Mouse (Mus musculus) gonadal fat pad, adult 2 months (tissue): Measurements from ENCODE around the gene Snx3. TPM values are rescaled to one million over a fixed set of nuclear protein-coding genes. Genes with fewer than 3 reads are reported as not detected.

Experiments used
- DNase-seq: peaks from one replicate; pipeline ENCODE4 v3.0.0-alpha.2; 2012; ENCODE audit warnings: low read depth
- polyA plus RNA-seq: library from polyadenylated mRNA; depleted of rRNA; stranded (reverse); fragments of >200 nt; gene quantifications from 2 replicates; pipeline ENCODE4 v1.2.3, GENCODE M21; 2012

The Snx3 gene
- polyA plus RNA-seq, 1 experiment: 257 TPM

DNA sequence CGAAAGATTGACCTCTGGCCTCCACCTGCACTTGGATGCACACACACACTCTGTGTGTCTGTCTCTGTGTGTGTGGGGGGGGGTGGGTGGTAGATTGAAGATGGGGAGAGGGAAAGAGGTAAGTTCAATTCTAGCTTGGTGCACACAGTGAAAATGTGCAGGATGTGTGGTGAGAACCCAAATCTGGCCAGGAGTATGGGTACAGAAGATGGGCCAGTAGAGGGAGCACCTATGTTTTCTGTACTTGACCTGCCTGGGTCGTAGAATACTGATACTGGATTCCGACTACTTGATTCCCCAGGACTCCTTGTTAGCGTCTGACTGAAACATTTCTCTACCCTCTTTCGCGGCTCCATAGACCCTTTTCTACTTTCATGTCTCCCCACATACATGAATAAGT is 8.3 kb downstream of the Snx3 start:
- no peak for DNase-seq

DNA sequence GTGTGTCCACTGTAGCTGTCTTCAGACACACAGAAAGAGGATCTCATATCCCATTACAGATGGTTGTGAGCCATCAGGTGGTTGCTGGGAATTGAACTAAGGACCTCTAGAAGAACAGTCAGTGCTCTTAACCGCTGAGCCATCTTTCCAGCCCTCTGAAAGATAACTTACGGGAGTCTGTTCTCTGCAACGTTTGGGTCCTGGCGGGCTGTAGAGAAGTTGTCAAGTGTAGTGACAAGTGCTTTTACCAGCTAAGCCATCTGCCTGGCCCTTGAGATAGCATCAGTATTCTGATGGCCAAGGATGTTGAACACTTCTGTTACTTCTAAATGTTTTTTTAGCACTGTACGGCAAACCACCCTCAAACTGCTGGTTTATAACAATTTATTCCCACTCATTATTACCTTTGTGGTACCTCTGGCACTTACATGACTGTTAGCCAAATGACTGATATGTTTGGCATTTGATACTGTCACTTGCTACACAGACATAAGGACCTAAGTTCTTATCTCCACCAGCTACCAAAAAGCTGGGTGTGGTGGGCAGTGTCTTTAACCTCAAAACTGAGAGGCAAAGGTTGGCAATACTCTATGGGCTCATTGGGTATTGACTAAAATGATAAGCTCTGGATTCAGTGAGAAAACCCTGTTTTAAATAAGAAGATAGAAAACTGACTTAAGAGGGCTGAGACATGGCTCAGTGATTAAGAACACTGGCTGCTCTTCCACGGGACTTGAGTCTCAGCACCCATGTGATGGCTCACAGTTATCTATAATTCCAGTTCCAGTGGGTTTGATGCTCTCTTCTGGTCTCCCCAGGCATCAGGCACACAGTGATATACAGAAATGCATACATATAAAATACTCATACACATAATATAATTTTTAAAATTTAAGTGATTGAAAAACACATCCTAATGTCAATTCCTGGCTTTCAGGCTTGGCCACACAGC is 9.6 kb downstream of the Snx3 start:
- DNase-seq: no peak

DNA sequence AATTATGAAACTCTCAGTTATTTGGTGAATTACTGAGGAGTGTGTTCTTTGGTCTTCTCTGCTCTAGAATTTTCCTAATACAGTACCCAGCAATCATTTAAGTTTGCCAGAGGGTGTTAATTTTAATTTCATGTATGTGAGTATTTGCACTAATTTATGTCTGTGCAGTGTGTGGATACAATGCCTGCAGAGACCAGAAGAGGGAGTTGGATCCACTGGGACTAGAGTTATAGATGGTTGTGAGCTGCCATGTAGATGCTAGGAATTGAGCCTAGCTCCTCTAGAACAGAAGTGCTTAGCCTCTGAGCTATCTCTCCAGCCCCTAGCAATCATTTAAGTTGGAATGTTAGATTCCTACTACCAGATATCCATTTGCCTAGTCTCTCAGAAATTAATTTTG is 12.3 kb downstream of the Snx3 start:
- no peak for DNase-seq

DNA sequence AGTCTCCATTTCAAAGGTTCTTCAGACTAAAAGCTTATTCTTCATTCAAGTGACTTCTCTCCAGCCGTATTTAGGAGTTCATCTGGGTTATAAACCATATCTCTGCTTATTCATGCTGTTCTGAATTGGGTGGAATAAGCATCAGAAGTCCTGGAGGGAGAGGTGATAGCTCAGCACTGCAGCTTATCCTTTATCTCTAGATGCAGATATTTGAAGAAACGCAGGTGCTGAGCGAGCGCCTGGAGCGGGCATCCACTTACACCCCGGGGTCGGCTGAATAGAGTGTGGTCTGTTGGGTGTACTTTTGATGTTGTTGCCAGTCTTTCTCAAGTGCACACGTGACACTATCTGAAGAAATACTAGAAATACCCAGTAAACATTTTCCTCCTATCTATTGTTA is 16.5 kb downstream of the Snx3 start:
- no peak for DNase-seq

DNA sequence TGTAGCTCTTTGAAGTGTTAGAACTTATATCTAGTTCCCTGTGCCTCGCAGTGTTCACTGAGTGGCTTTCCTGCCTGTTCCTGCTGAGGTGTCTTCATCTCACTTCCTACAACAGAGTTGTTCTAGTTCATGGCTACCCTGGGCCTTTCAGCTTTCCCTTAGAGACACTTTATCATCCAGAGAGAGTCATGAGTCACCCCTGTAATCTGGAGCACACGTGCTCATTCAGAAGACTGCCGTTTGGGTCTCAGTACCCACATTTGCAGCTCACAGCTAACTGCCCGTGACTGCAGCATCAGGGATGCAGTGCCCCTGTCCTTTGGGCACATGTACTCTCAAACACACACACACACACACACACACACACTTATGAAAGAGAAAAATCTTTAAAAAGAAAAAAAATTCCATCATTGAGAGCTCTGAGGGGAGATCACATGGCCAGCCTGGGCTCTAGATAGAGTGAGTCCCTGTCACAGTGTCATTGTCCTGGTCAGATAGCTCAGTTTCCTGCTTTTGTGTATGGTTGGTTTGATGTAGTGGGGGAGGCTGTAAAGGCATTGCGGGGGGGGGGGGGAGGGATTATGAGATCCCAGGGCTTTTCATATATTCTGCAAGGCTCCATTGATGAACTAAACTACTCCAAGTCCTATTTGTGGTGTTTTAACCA is 19.6 kb downstream of the Snx3 start:
- DNase-seq: no peak

DNA sequence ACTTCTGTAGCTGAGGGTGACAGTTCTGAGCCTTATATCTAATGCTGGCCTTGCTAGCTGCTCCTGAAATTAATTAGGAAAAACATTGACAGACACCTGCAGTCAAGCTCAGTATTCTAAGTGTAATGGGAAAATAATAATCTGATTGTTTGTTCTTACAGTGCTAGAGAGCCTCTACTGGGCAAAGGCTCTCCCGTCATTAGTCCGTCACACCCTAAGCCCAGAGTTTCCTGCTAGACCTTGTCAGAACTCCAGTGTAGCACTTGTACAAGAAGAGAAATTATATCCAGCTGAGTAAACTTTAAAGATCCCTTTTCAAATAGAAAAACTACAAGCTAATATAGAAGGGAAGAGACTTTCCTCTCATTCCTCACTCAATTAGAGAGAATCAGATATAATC is 21.1 kb downstream of the Snx3 start:
- no peak for DNase-seq

DNA sequence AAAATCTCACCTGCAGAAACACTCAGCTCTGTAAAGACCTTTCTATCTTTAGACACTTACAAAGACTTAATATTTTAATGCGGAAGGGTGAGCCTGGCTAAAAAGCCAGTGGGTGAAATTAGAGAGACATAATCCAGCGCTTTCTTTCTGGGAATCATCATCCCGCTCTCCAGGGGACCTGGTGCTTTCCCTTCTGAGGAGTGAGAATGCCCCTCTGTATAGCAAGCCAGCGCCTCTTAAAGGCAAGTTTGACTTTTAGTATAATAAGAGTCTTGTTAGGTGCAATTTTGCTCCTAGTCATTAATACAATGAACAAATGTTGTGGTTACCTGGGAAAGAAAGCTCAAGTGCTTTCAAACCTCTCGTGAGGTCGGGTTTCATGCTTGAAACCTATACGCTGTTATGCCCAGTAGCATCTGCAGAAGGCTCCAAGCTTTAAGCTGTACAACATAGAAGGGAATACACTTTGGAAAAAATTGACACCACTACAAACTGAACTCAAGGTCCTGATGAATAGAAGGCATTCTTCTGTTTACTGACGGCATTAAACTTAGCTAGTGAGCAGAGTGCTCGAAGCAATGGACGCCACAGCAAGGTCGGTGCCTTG is 21.8 kb downstream of the Snx3 start:
- DNase-seq: no peak

DNA sequence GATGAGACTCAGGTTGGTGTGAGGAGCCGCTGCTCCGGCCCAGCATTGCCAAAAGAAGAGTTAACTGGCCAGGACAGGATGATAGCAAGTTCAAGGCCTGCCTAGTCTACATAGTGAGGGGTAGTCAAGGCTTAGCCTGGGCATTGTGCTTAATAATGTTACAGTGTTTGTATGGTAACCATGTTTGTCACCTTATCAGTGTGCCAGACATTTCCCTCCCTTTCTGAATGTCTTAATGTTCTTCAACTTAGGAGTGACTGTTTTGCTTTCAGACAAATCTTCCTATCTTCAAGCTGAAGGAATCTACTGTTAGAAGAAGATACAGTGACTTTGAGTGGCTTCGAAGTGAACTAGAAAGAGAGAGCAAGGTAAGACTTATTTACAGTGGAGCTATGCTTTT is 23.9 kb downstream of the Snx3 start:
- no peak for DNase-seq

DNA sequence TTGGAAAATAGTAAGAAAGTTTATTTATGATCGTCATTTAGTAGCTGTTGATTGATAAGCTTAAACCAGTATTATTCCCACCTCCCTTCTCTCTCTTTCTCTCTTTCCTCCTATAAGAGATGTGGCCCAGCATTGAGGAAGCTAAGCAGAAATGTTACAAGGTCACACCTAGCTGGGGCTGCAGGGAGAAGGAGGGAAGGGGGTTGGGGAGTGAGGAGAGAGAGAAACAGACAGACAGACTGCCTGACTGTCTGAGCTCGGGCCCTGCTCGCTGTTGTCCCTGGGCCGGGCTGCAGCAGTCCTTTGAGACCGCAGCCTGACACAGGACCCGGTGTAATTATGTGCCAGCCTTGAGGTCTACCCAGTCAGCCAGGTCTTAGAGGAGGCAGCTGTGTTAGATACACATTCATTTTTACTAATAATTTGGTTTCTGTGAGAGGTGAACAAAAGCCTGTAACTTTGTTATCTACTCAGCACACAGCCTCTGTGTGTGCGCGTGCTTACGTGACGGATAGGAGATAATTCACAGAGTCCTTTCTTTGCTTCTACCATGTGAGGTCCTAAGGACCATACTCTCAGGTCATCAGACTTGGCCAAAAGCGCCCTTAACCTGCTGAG is 32.1 kb downstream of the Snx3 start:
- DNase-seq: no peak

DNA sequence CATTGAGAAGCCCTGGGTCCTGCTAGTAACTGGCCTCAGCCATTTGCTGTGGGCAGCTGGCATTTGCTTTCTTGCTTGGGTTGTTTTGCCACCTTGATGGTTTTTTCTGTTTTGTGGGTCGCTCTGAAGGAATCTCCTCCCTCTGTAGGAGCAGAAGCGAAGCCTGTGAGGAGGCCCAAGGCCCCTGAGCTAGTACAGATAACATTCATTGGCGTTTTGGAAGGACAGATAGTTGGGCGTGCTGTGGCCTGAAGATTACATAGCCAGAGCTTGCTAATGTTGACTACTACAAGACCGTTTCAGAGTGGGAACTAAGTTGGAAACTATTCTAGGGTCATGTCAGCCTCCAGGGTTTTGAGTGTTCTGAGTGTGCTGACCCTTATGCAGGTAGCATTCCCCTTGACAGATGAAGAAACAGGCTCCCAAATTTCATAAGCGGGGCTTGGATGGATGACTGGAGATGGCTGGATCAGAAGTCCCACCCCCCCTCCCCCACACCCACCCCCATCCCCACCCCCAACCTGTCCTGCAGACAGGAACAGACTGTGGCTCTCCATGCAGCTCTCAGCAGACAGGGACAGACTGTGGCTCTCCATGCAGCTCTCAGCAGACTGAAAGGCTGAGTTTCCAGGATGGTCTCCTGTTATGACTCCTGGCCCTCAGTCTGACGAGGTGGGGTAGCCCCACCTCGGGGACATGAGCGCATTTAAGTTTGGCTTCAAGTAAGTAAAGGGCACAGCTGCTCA is 35.9 kb downstream of the Snx3 start:
- no peak for DNase-seq

DNA sequence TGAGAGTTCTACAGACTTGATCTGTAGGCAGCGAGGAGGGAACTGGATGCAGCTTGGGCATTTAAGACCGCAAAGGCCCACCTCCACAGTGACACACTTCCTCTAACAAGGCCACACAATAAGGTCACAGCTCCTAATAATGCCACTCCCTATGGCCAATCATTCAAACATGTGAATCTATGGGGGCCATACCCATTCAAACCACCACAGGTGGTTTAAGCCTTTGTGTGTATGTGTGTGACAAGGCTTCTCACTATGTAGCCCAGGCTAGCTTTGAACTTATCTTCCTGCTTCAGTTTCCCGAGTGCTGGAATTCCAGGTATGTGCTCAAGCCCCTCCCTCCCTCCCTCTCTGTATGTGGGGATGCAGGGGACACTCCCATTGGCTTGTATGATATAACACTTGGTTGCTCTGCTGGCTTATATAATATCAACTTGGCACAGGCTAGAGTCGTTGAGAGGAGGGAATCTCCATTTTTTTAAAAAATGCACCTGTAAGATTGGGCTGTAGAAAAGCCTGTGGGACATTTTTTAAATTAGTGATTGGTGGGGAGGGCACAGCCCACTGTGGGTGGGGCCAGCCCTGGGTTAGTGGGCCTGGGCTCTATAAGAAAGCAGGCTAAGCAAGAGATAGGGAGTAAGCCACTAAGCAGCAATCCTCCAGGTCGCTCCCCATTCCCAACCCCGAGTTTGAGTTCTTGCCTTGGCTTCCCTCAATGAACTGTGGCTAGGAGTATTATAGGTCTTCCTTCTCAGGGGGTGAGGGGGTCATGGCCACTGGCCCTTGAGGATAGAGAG is 44.1 kb downstream of the Snx3 start:
- no peak for DNase-seq

DNA sequence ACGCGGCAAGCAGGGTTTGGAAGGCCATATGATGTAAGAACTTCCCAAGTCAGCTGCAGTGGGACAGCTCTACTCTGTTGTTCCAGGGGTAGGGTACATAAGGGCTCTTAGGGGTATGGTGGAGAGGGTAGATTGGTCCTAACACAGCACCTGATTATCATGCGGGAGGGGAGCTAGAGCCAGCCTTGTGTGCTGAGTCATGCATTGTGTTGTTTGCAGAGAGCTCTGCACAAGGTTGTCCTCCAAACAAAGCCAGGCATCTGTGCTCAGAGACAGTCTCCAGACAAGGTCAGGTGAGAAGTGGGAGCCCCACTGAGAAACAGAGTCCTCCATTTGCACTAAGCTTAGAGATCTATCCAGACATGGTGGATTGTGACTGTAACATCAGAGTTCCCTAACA is 44.7 kb downstream of the Snx3 start:
- no peak for DNase-seq

DNA sequence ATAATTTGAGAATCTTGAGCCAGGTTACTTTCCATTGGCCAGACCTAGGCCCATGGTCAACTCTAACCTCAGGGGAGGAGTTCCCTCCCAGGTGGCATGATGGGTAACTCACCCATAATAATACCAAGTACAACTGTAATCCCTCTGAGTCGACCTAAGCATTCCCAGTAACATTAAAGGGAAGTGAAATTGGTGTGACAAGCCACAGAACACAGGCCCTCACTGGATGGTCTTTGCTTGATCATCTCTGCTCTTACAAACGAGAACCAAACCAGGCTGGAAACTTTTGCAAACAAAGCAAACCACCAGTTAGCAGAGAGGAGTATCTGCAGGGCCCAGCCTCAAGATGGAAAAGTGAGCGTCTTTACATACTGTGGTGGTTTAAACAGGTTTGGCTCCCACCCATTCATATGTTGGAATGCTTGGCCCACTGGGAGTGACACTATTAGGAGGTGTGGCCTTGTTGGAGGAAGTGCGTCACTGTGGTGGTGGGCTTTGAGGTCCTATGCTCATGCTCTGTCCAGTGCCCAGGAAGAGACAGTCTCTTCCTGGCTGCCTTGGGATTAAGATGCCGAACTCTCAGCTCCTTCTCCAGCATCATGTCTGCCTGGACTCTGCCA is 57.9 kb downstream of the Snx3 start:
- no peak for DNase-seq

DNA sequence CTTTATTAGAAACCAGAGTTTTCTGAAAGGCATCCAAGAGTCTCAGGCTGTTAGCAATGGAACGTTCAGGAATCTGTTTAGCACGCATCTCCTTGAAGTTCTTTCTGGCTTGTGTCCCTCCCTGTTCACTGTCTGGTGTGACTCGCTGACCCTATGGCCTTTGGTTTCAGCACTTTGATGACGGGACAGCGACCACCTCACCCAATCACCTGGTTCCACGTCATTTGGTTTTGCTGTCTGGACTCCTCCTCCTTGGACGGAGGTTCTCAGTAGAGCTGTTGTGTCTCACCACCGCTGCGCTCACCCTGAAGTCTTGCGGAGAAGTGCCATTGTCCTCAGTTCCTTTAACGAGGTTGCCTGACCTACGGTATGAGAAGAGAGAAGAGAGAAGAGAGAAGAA is 60.4 kb downstream of the Snx3 start:
- DNase-seq: no peak

DNA sequence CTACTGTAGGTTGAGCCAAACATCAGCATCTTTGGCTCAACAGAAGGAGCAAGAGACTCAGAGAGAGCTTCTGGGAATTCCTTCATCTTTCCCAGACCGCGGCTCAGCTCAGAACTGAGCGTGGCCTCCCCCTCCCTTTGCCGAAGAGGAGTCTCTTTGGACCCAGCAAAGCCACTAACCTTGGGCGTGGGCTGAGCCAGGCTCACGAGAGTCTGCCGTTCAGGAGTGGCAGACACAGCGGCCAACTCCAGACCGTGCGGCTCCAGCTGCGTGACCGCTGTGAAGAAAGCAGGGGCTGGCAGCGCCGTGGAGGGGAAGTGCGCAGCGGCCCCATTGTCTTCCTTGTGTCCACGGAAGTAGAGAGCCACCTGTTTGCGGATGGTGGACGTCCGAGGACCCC is 70.7 kb downstream of the Snx3 start:
- no peak for DNase-seq

DNA sequence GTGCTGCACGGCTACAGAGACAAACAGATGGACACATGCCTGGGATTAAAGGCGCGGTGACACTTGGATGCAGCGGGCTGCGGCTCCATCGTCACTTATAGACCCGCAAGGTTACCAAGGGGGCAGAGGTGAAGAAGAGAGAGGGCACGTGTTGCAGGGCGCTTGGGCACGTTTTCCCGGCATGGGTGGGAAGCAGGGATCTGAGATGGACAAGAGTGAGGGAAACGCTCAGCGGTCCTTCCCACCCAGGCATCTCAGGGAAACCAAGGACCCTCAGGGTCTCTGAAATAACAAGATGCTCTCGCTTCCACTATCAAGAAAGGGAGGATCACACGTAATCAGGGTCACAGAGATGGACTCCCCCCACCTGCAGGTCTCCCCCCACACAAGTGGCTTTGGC is 71.1 kb downstream of the Snx3 start:
- DNase-seq: no peak

DNA sequence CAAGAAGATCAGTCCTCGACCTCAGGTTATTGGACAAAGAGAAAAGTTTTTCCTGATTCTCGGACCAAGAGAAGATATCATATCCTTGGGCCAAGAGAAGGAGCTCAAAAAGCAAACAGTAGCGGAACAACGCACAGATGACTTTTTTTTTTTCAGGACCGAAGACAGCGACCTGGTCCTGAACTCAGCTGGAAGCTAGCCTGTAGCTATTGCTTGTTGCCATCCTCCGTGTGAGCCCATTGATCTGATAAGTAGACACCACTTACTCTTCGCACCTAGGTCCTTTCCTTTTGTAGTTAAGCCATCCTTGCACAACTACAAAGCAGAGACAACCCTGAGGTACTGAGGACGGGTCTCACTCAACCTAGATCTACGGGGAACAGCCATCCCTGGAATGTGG is 72.8 kb downstream of the Snx3 start:
- DNase-seq: no peak

DNA sequence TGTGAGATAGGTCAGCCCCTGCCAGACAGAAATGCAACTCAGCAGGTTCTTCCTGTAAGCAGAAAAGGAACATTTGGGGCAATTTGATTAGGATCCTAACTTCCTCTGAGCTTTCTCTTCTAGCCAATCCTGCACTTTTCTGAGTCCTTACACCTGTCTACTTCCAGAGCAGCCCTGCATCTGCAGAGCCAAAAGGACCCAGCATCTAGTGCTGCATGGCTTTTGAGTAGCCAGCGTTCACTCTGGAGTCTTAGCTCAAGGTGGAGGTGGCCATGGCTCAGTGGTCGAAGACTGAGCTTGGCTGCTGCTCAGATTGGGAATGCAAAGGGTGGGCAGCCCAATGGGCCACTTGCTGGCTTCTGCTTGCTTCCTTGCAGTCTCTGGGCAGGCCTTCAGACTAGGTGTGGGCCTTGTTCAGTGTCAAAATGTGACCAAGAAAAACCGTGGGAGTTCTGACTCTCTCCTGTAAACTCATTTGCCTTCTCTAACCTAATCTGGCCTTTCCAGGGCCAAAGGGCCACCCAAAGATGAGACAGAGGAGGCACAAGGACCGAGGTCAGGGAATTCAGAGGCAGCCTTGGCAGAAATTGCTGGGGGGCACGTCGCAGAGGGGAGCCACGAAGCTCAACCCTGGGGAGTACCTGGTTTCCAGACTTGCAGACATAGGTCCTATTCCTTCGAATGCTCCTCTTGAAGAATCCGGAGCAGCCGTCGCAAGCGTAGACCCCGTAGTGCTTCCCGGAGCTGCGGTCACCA is 75.9 kb downstream of the Snx3 start:
- DNase-seq: no peak

DNA sequence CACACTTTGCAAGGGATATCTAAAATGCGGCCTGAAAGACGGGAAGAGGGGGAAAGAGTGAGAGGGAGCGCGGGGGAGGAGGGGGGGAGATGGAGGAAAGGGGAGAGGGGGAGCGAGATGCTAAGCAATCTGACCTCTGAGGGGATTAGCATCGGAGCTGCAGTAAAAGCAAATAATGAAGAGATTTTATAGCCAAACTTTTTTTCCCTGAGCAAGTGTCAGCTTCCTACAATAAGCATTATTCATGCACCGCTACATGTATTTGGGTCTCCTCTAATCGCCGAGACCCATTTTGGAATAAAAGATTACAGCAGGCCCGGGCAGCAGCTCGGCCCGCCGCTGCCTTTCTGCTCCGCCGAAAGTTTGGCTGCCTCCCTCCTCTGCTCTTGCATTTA is 76.4 kb downstream of the Snx3 start:
- DNase-seq: no peak
